ENCODE assay signal across 10 mouse cellular contexts in the genomic region with DNA sequence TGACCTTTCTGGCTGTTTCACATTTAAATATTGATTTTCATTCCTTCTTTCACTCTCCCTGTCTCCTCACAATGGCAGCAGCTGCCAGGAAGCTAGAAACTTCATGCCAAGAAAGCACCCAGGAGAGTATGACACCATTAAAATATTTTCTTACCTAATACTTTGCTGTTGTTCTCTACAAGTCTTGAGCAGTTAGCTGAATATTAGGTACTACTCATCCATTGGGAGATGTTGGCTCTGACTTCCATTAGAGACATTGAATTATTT. TPM values are rescaled to one million over a fixed set of nuclear protein-coding genes. Genes with fewer than 3 reads are reported as not detected.
A peak's percentile ranks its signal among the peaks of the same experiment; 100 is the strongest.
DNase-seq lines count a peak whose midpoint lies in the region; ATAC-seq lines count a peak whose summit lies in the region.
"Had no signal": no experiment of that assay in that cellular context is flagged by ENCODE, and none has a peak within 500 bp of the region (broad histone marks: within the 10 kb centered on the region; RNA-seq: fewer than 3 reads in every experiment).

No protein-coding gene starts in this region.

- peak overlapping the region; percentile 76 for H3K27ac ChIP-seq in heart, embryonic 13.5 days (replicated peaks)
- H3K27ac ChIP-seq in lung, embryonic 16.5 days (ENCODE audit: low read length): peak overlapping the region; percentile 39
- peak overlapping the region; percentile 57; the same call in 1 of the 2 replicates for H3K27ac ChIP-seq in limb, embryonic 10.5 days
- H3K27ac ChIP-seq in stomach, embryonic 16.5 days (ENCODE audit: low read length): peak overlapping the region; percentile 68
- H3K27ac ChIP-seq: macrophage had no signal

- H3K27me3 ChIP-seq in heart, embryonic 13.5 days (replicated peaks): no peaks in the 10 kb centered on the region
- H3K27me3 ChIP-seq in lung, embryonic 16.5 days (ENCODE audit: control insufficient read depth, insufficient read depth, low read depth, low read length): no peaks in the 10 kb centered on the region
- H3K27me3 ChIP-seq in limb, embryonic 10.5 days (ENCODE audit: low read depth, poor library complexity, severe bottlenecking): no peaks in the 10 kb centered on the region
- H3K27me3 ChIP-seq in stomach, embryonic 16.5 days (ENCODE audit: control insufficient read depth, insufficient read depth, low read length): no peaks in the 10 kb centered on the region

- H3K4me2 ChIP-seq in heart, embryonic 13.5 days: no peak overlapping the region
- no peak overlapping the region; the same call in 1 of the 2 replicates for H3K4me2 ChIP-seq in lung, embryonic 16.5 days (ENCODE audit: low read depth, low read length)
- H3K4me2 ChIP-seq in stomach, embryonic 16.5 days (ENCODE audit: low read depth, low read length): peak overlapping the region; percentile 20; the same call in 1 of the 2 replicates

- H3K9ac ChIP-seq in heart, embryonic 13.5 days: no peak overlapping the region
- no peak overlapping the region for H3K9ac ChIP-seq in lung, embryonic 16.5 days (ENCODE audit: low read length)
- no peak overlapping the region for H3K9ac ChIP-seq in stomach, embryonic 16.5 days (ENCODE audit: low read length)

- peaks cover 30% of the 10 kb centered on the region for H3K4me1 ChIP-seq in heart, embryonic 13.5 days
- H3K4me1 ChIP-seq in lung, embryonic 16.5 days (replicated peaks; ENCODE audit: control insufficient read depth, insufficient read depth, low read length): peaks cover 17% of the 10 kb centered on the region
- peaks cover 22% of the 10 kb centered on the region for H3K4me1 ChIP-seq in limb, embryonic 10.5 days
- peaks cover 20% of the 10 kb centered on the region for H3K4me1 ChIP-seq in stomach, embryonic 16.5 days (ENCODE audit: control insufficient read depth, insufficient read depth, low read length)

- no peaks in the 10 kb centered on the region for H3K36me3 ChIP-seq in heart, embryonic 13.5 days
- no peaks in the 10 kb centered on the region for H3K36me3 ChIP-seq in lung, embryonic 16.5 days (ENCODE audit: control insufficient read depth, insufficient read depth, low read length)
- H3K36me3 ChIP-seq in limb, embryonic 10.5 days: no peaks in the 10 kb centered on the region
- no peaks in the 10 kb centered on the region for H3K36me3 ChIP-seq in stomach, embryonic 16.5 days (ENCODE audit: control insufficient read depth, insufficient read depth, low read length)

- ATAC-seq in heart, embryonic 13.5 days (ENCODE audit: extremely low read depth, insufficient number of reproducible peaks, low FRiP score, low TSS enrichment): no peak
- ATAC-seq in lung, embryonic 16.5 days (ENCODE audit: low read depth): no peak; the same call in 1 of the 2 replicates
- no peak for ATAC-seq in stomach, embryonic 16.5 days (ENCODE audit: insufficient read depth, low FRiP score)
- ATAC-seq: CD4-positive, CD25-positive, alpha-beta regulatory T cell, adult 4 months had no signal

- H3K4me3 ChIP-seq in heart, embryonic 13.5 days: no peak overlapping the region
- H3K4me3 ChIP-seq in lung, embryonic 16.5 days (ENCODE audit: low read length): no peak overlapping the region
- no peak overlapping the region for H3K4me3 ChIP-seq in limb, embryonic 10.5 days
- no peak overlapping the region for H3K4me3 ChIP-seq in stomach, embryonic 16.5 days (replicated peaks; ENCODE audit: low read length)

- DNase-seq in heart, adult 18-20 months: no peak
- DNase-seq in lung, postnatal 4 days: no peak
- no peak for DNase-seq in limb, embryonic 10.5 days (ENCODE audit: low spot score)
- no peak for DNase-seq in kidney, adult 18-20 months
- DNase-seq in kidney, postnatal 14 days: no peak

- no peaks in the 10 kb centered on the region for H3K9me3 ChIP-seq in heart, embryonic 13.5 days
- H3K9me3 ChIP-seq in lung, embryonic 16.5 days (ENCODE audit: control insufficient read depth, low read length): no peaks in the 10 kb centered on the region
- no peaks in the 10 kb centered on the region for H3K9me3 ChIP-seq in limb, embryonic 10.5 days (replicated peaks)
- no peaks in the 10 kb centered on the region for H3K9me3 ChIP-seq in stomach, embryonic 16.5 days (replicated peaks; ENCODE audit: control insufficient read depth, low read length)

RNA-seq across cellular contexts. Expression of a gene that starts 9.7 kb away (rescaled TPM):
- 328 and 358 TPM in 2 replicates for polyA plus RNA-seq in heart, embryonic 13.5 days (2015; fragmentation: Nextera tagmentation; extraction: Ambion mirVana)
- total RNA-seq in heart, adult 18-20 months (2021): 1 to 10 TPM; 1.8 to 3.0 TPM
- polyA plus RNA-seq in lung, embryonic 16.5 days (2015; fragmentation: Nextera tagmentation; extraction: Ambion mirVana): 115 and 134 TPM in 2 replicates
- 587 and 597 TPM in 2 replicates for polyA plus RNA-seq in limb, embryonic 10.5 days (2016; fragmentation: Nextera tagmentation; extraction: Ambion mirVana)
- polyA plus RNA-seq in stomach, embryonic 16.5 days (2015; fragmentation: Nextera tagmentation; extraction: Ambion mirVana): 314 and 411 TPM in 2 replicates
- polyA plus RNA-seq: CD4-positive, CD25-positive, alpha-beta regulatory T cell, adult 4 months had no signal
